Mouse (Mus musculus) midbrain, embryonic 12.5 days (tissue): ENCODE data around the gene Zfp36l2. TPM values are rescaled to one million over a fixed set of nuclear protein-coding genes. Genes with fewer than 3 reads are reported as not detected.

ENCODE experiments used
- ATAC-seq: fragments of 200-750 bp; cut with Nextera tagmentation; 2 replicates; pipeline ENCODE4 v1.8.0; 2017; ENCODE audit warnings: low read depth, moderate TSS enrichment, moderate library complexity; ENCODE audit not compliant: low FRiP score
- H3K27ac ChIP-seq: fragments of 300-500 bp; sonication (generic); replicated peaks from 2 replicates; pipeline ENCODE4 v1.5.1; 2016; ENCODE audit warnings: mild to moderate bottlenecking
- H3K27me3 ChIP-seq: fragments of 300-500 bp; sonication (generic); 2 replicates; pipeline ENCODE4 v1.6.1; 2016; ENCODE audit warnings: mild to moderate bottlenecking
- H3K36me3 ChIP-seq: fragments of 300-500 bp; sonication (generic); 2 replicates; pipeline ENCODE4 v1.6.1; 2016
- H3K4me1 ChIP-seq: fragments of 300-500 bp; sonication (generic); 2 replicates; pipeline ENCODE4 v1.6.1; 2016
- H3K4me2 ChIP-seq: fragments of 300-500 bp; sonication (generic); replicated peaks from 2 replicates; pipeline ENCODE4 v1.6.1; 2016; ENCODE audit warnings: mild to moderate bottlenecking, moderate library complexity
- H3K4me3 ChIP-seq: fragments of 300-500 bp; sonication (generic); 2 replicates; pipeline ENCODE4 v1.5.1; 2016; ENCODE audit warnings: mild to moderate bottlenecking
- H3K9ac ChIP-seq: fragments of 300-500 bp; sonication (generic); replicated peaks from 2 replicates; pipeline ENCODE4 v1.6.1; 2016; ENCODE audit warnings: mild to moderate bottlenecking, moderate library complexity
- H3K9me3 ChIP-seq: fragments of 300-500 bp; sonication (generic); 2 replicates; pipeline ENCODE4 v1.6.1; 2016; ENCODE audit warnings: mild to moderate bottlenecking
- WGBS: fragments of 180-500 bp; shearing (Covaris S2); methylation state at CpG from one replicate; pipeline ENCODE4 v1.1.7; 2016; 5-methylcytosine and 5-hydroxymethylcytosine counted together
- polyA plus RNA-seq: library from polyadenylated mRNA; unstranded; fragments of >200 nt; fragmentation: Nextera tagmentation; extraction: Ambion mirVana; gene quantifications from 2 replicates; pipeline ENCODE4 v1.2.1, GENCODE M21; 2016

Zfp36l2 gene
- polyA plus RNA-seq, 1 experiment from 2014 or later: 13.6 TPM

GRCm38 (mm10) chr17:84155029-84155338, 32.8 kb downstream of the Zfp36l2 start:
- no peaks in the 10 kb centered on the region for H3K36me3 ChIP-seq
- no peak overlapping the region for H3K27ac ChIP-seq
- H3K4me2 ChIP-seq: no peak overlapping the region
- H3K4me3 ChIP-seq: no peak overlapping the region
- H3K4me1 ChIP-seq: no peaks in the 10 kb centered on the region; the same call in 1 of the 2 replicates
- peaks cover 41% of the 10 kb centered on the region for H3K27me3 ChIP-seq
- H3K9me3 ChIP-seq: no peaks in the 10 kb centered on the region
- no peak for ATAC-seq
- H3K9ac ChIP-seq: no peak overlapping the region
- WGBS: 94% methylated on average over 6 of the region's 6 CpGs

DNA sequence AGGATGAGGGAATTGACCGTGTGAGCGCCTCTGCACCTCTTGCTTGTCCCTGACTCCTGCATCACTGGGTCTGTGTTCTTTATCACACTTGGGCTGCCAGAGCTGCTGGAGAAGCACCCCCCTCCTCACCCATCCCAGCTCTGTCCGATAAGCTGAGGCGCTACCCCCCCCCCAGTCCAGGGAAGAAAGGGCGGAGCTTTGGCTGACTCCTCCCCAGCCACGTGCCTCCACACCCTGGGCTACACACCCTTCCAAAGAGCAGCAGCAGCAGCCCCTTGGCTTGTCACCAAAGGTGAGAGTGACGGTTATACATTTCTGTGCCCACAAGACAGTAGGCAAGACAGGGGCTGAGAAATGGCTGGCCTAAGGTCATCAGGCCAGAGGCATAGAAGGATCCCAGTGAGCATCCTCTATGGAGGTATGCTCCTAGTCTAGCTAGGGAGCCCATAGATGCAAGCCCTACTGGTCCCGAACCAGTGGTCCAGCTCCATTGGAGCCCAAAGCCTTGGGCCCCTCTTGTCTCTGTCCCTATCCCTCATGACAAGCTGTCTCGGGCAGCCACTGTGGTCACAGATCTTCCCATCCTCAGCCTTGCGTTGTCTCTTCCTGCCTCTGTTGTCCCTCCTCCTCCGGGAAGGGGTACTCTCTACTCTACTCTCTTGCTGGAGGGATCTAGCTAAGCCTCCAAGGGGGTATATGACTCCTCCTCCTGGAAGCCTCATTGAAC, 33.3 kb downstream of the Zfp36l2 start:
- Histone ChIP-seq H3K4me3 (no peak overlapping the region), H3K27me3 (peaks cover 43% of the 10 kb centered on the region), H3K36me3 (no peaks in the 10 kb centered on the region), H3K27ac (no peak overlapping the region), H3K4me1 (peaks cover 2% of the 10 kb centered on the region), H3K9ac (no peak overlapping the region), H3K9me3 (no peaks in the 10 kb centered on the region), H3K4me2 (no peak overlapping the region)
- no peak for ATAC-seq
- 86% methylated on average over 11 of the region's 11 CpGs for WGBS

- H3K4me3 ChIP-seq: no peak overlapping the region
- H3K27ac ChIP-seq: no peak overlapping the region
- H3K4me2 ChIP-seq: no peak overlapping the region
- no peak for ATAC-seq
- no peaks in the 10 kb centered on the region for H3K36me3 ChIP-seq
- no peaks in the 10 kb centered on the region for H3K9me3 ChIP-seq
- peaks cover 43% of the 10 kb centered on the region for H3K27me3 ChIP-seq
- WGBS: 82% methylated on average over 12 of the region's 12 CpGs
- H3K9ac ChIP-seq: no peak overlapping the region
- peaks cover 12% of the 10 kb centered on the region for H3K4me1 ChIP-seq
Measured at GRCm38 (mm10) chr17:84152976-84153786, 34.6 kb downstream of the Zfp36l2 start.

DNA sequence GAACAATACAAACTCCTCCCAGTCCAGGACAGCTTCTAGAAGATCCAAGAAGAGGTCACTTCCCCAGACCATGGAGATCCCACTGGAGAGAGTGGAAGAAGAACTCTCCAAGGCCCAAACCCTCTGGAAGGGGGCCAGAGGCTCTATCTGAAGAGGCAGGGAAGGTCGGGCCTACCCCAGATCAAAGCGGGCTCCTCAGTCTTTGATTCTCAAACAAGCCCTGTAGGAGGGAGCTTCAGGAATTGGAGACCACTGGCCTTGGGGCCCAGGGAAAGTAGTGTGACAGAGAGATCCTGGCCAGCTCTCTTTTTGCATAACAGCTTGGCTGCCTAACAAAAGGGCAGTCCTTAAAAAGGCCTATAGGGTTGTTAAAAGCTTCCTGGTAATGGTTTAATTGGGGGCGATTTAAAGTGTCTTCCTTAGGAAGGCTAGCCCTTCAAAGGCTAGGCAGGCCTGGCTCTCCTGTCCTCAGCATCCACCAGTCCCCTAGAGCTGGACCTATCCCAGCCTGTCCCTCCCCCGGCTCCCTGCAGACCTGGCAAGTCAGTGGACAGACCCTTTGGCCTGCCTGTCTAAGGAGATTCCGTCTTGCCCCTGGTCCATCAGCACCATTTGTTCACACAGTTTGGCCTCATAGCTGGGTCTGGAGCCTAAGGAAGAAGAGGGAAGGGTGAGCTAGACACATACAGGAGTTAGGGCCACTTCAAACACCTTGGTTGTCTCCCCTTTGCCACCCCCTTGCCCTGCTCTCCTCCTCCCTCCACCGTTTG, 35.4 kb downstream of the Zfp36l2 start:
- Histone ChIP-seq H3K9ac (no peak overlapping the region), H3K4me2 (no peak overlapping the region), H3K9me3 (no peaks in the 10 kb centered on the region), H3K4me1 (peaks cover 18% of the 10 kb centered on the region), H3K27ac (no peak overlapping the region), H3K36me3 (no peaks in the 10 kb centered on the region), H3K27me3 (peaks cover 37% of the 10 kb centered on the region), H3K4me3 (no peak overlapping the region)
- ATAC-seq: no peak
- 40% methylated on average over 6 of the region's 6 CpGs for WGBS

- H3K36me3 ChIP-seq: no peaks in the 10 kb centered on the region
- 75% methylated on average over 6 of the region's 6 CpGs for WGBS
- H3K4me2 ChIP-seq: no peak overlapping the region
- H3K4me3 ChIP-seq: no peak overlapping the region
- ATAC-seq: no peak
- H3K4me1 ChIP-seq: peaks cover 27% of the 10 kb centered on the region
- H3K9ac ChIP-seq: no peak overlapping the region
- H3K27me3 ChIP-seq: peaks cover 39% of the 10 kb centered on the region
- H3K9me3 ChIP-seq: no peaks in the 10 kb centered on the region
- H3K27ac ChIP-seq: no peak overlapping the region
Measured at GRCm38 (mm10) chr17:84151306-84151705, 36.4 kb downstream of the Zfp36l2 start.

DNA sequence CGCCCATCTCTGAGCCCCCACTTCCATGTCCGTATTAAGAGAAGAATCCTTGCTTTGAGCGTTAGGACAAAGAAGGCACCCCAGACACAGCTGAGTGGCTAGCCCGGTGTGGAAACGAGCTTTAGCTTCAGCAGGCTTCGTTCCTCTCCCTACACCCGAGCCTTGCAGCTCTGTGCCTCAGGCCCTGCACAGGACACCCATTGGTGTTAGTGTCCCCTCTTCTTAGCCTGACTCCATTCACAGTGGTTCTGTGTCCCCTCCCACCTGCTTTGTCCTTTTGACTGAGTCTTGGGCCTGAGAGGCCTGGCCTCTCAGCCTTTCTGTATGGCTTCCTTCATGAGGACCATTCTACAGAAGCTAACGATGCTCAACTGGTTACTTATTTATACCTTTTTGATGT, 37.5 kb downstream of the Zfp36l2 start:
- Histone ChIP-seq H3K9me3 (no peaks in the 10 kb centered on the region), H3K27ac (no peak overlapping the region), H3K9ac (no peak overlapping the region), H3K27me3 (peaks cover 35% of the 10 kb centered on the region), H3K4me3 (no peak overlapping the region), H3K36me3 (no peaks in the 10 kb centered on the region), H3K4me1 (peaks cover 35% of the 10 kb centered on the region), H3K4me2 (no peak overlapping the region)
- 43% methylated on average over 8 of the region's 8 CpGs for WGBS
- ATAC-seq: no peak

- Histone ChIP-seq H3K4me1 (peaks cover 35% of the 10 kb centered on the region), H3K9ac (0 out of 2 replicates have a peak overlapping the region, but pooled peaks have one; percentile 5), H3K27me3 (peaks cover 41% of the 10 kb centered on the region), H3K4me2 (no peak overlapping the region), H3K27ac (no peak overlapping the region), H3K36me3 (no peaks in the 10 kb centered on the region), H3K4me3 (no peak overlapping the region), H3K9me3 (no peaks in the 10 kb centered on the region)
- WGBS: 31% methylated on average over 5 of the region's 5 CpGs
- ATAC-seq: no peak
Measured at GRCm38 (mm10) chr17:84149566-84149965, 38.2 kb downstream of the Zfp36l2 start.

DNA sequence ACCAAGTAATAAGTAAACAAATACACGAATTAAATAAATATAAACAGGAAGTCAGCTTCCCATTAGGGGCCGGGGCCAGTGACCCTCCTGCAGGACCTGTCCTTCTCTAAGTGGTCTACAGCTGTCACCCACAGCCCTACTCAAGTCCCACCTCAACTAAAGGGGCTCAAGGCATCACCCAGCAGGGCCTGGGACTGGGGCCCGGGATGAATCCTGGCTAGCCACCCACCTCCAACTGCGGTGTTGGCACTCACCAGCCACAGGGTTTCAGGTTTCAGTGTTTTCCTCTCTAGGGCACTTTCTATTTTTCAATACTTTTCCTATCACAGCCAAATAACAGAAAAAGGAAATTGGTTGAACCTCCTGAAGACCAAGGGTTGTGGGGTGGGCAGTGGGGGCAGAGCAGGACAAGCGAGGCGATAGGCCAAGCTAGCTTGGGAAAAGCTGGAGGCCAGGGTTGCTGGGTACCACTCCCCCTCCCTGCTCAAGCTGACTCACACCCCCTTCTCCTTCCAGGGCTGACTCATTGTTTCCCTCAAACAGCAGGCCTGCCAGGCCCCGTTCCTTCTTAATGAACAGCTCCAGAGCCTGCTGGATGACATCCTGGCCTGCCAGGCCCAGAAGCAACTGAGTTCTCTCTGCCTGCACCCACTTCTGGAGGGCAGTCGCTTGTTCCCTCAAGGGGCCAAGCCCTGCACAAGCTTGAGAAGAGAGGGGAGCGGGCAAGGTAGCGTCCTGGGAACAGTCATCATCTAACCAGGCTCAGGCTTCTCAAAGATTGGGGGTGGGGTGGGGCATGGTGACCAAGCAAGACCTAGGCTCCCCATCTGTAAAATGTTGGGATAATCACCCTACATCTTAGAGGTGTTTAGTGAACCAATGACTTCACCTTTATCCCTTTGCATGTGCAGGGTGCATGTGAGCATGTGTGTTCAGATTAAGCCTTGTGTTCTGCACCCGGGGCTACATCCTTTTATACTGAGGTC, 39.0 kb downstream of the Zfp36l2 start:
- no peak overlapping the region; the same call in 1 of the 2 replicates for H3K27ac ChIP-seq
- H3K4me3 ChIP-seq: no peak overlapping the region
- H3K27me3 ChIP-seq: peaks cover 42% of the 10 kb centered on the region
- WGBS: 26% methylated on average over 11 of the region's 11 CpGs
- H3K4me1 ChIP-seq: peaks cover 35% of the 10 kb centered on the region
- H3K9ac ChIP-seq: 0 out of 2 replicates have a peak overlapping the region, but pooled peaks have one; percentile 24
- no peak overlapping the region for H3K4me2 ChIP-seq
- H3K9me3 ChIP-seq: no peaks in the 10 kb centered on the region
- H3K36me3 ChIP-seq: no peaks in the 10 kb centered on the region
- ATAC-seq: peak; percentile 50

GRCm38 (mm10) chr17:84147183-84148108, 40.3 kb downstream of the Zfp36l2 start:
- Histone ChIP-seq H3K9me3 (no peaks in the 10 kb centered on the region), H3K4me2 (no peak overlapping the region), H3K4me1 (peaks cover 35% of the 10 kb centered on the region), H3K27me3 (peaks cover 44% of the 10 kb centered on the region), H3K27ac (no peak overlapping the region), H3K4me3 (no peak overlapping the region), H3K9ac (no peak overlapping the region), H3K36me3 (no peaks in the 10 kb centered on the region)
- WGBS: 48% methylated on average over 11 of the region's 11 CpGs
- no peak for ATAC-seq

DNA sequence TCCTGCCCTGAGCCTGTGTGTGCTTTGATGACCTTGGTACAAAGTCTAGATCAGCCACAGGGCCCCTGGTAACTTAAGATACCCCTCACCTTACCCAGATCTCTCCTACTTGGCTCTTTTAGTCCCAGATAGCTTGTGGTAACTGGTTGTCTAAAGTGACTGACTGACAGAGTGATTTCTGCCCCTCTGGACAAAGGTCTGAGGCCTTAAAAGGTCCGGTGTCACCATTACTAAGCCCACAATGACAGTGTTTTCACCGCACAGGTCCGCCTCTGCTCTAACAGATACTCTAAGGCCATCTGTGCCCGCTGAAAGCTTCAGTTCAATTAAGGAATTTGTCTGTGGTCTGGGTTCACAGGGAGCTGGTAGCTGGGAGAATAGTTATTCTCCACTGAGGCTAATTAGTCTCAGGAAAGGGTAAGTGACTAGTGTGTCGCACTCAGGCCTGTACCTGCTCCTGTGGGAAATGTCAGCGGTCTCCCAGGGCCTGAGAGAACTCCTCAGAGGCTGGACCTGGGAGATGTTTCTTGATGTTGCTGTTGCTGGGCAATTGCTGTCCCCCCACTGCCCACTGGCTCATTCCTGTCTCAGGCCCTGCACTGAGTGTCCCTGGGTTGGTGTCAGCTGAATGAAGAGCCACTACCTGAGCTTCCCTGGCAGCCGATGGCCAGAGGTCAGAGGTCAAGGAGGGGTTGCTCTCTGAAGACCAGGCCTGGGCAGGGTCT, 41.1 kb downstream of the Zfp36l2 start:
- WGBS: 49% methylated on average over 7 of the region's 7 CpGs
- H3K4me3 ChIP-seq: no peak overlapping the region
- no peaks in the 10 kb centered on the region for H3K9me3 ChIP-seq
- no peak for ATAC-seq
- H3K9ac ChIP-seq: no peak overlapping the region
- H3K36me3 ChIP-seq: no peaks in the 10 kb centered on the region
- H3K4me2 ChIP-seq: no peak overlapping the region
- H3K4me1 ChIP-seq: peaks cover 35% of the 10 kb centered on the region
- 0 out of 2 replicates have a peak overlapping the region, but pooled peaks have one; percentile 15 for H3K27ac ChIP-seq
- H3K27me3 ChIP-seq: peaks cover 43% of the 10 kb centered on the region
